Mouse (Mus musculus) heart, adult 2 months (tissue): ENCODE results near the gene Mybpc2. TPM values are rescaled to one million over a fixed set of nuclear protein-coding genes. Genes with fewer than 3 reads are reported as not detected.

ENCODE experiments used
- DNase-seq, 2 experiments: peaks; one replicate each; pipeline ENCODE4 v3.0.0; 2021
- H3K27ac ChIP-seq: fragments of 200-600 bp; 2 replicates; pipeline ENCODE4 v1.8.1; 2022
- H3K27me3 ChIP-seq: fragments of 200-500 bp; 2 replicates; pipeline ENCODE4 v1.6.1; 2012; ENCODE audit warnings: mild to moderate bottlenecking, low read length, inconsistent platforms, mixed read lengths; ENCODE audit not compliant: control insufficient read depth, insufficient read depth
- H3K36me3 ChIP-seq: fragments of 200-500 bp; 2 replicates; pipeline ENCODE4 v1.6.1; 2012; ENCODE audit warnings: low read length, inconsistent platforms; ENCODE audit not compliant: control insufficient read depth, insufficient read depth
- H3K4me1 ChIP-seq: fragments of 200-500 bp; 2 replicates; pipeline ENCODE4 v1.6.1; 2011; ENCODE audit warnings: low read length; ENCODE audit not compliant: control insufficient read depth, insufficient read depth
- H3K4me3 ChIP-seq: fragments of 200-600 bp; 2 replicates; pipeline ENCODE4 v1.8.1; 2022
- H3K79me2 ChIP-seq: fragments of 200-500 bp; replicated peaks from 2 replicates; pipeline ENCODE4 v1.6.1; 2012; ENCODE audit warnings: mild to moderate bottlenecking, inconsistent platforms, low read length, moderate library complexity, mixed read lengths; ENCODE audit not compliant: control insufficient read depth, insufficient read depth
- H3K9ac ChIP-seq: fragments of 200-500 bp; 2 replicates; pipeline ENCODE4 v1.6.1; 2012; ENCODE audit warnings: low read depth, mild to moderate bottlenecking, control low read depth, inconsistent platforms, low read length, mixed read lengths
- CTCF ChIP-seq: fragments of 200-600 bp; IDR thresholded peaks from 2 replicates; pipeline ENCODE4 v1.8.1; 2022; ENCODE audit warnings: antibody characterized with exemption, mild to moderate bottlenecking, moderate library complexity
- EP300 ChIP-seq: fragments of 200-500 bp; IDR thresholded peaks from 2 replicates; pipeline ENCODE4 v1.6.1; 2011; ENCODE audit warnings: low read depth, low read length, control low read depth; ENCODE audit not compliant: insufficient read depth
- POLR2A ChIP-seq: fragments of 200-500 bp; IDR thresholded peaks from 2 replicates; pipeline ENCODE4 v1.6.1; 2011; ENCODE audit warnings: mild to moderate bottlenecking, low read depth, low read length, control low read depth; ENCODE audit not compliant: insufficient read depth
- WGBS: fragments of 180-500 bp; shearing (Covaris S2); methylation state at CpG from one replicate; pipeline ENCODE4 v1.1.7; 2018; 5-methylcytosine and 5-hydroxymethylcytosine counted together
- intact Hi-C: fragments of 180-260 bp; cut with DNase I; formaldehyde crosslinking; loops from one replicate; pipeline ENCODE4 v1.15.1; 2025
- polyA plus RNA-seq: library from polyadenylated mRNA; depleted of rRNA; stranded (reverse); fragments of >200 nt; gene quantifications from 2 replicates; pipeline ENCODE4 v1.2.3, GENCODE M21; 2012
- total RNA-seq, 2 experiments: library from RNA; stranded (reverse); gene quantifications; 2 replicates each; pipeline ENCODE4 v1.2.3; 2021

Mybpc2 gene
- total and polyA plus RNA-seq, 3 experiments: 7.1 to 16.7 (median 13.1) TPM

GRCm38 (mm10) chr7:44535657-44536589, 11.5 kb upstream of the Mybpc2 start:
- DNase-seq: no peak
- no peaks in the 10 kb centered on the region for H3K79me2 ChIP-seq
- H3K9ac ChIP-seq: no peak overlapping the region
- H3K4me3 ChIP-seq: no peak overlapping the region
- intact Hi-C loops: no loop called here
- WGBS: 90% methylated on average over 27 of the region's 27 CpGs
- no peaks in the 10 kb centered on the region for H3K4me1 ChIP-seq
- no peaks in the 10 kb centered on the region for H3K27me3 ChIP-seq
- no peak overlapping the region for H3K27ac ChIP-seq
- TF ChIP-seq CTCF (no peak), POLR2A (no peak), EP300 (no peak)
- H3K36me3 ChIP-seq: no peaks in the 10 kb centered on the region

- 89% methylated on average over 19 of the region's 19 CpGs for WGBS
- Histone ChIP-seq H3K27me3 (no peaks in the 10 kb centered on the region), H3K9ac (no peak overlapping the region), H3K36me3 (no peaks in the 10 kb centered on the region), H3K4me1 (no peaks in the 10 kb centered on the region), H3K4me3 (no peak overlapping the region), H3K27ac (no peak overlapping the region), H3K79me2 (no peaks in the 10 kb centered on the region)
- DNase-seq: no peak
- TF ChIP-seq EP300 (no peak), CTCF (no peak), POLR2A (no peak)
- intact Hi-C loops: no loop called here
Measured at GRCm38 (mm10) chr7:44534656-44535441, 10.4 kb upstream of the Mybpc2 start.

- Histone ChIP-seq H3K4me3 (no peak overlapping the region), H3K79me2 (no peaks in the 10 kb centered on the region), H3K36me3 (no peaks in the 10 kb centered on the region), H3K4me1 (no peaks in the 10 kb centered on the region), H3K9ac (no peak overlapping the region), H3K27ac (no peak overlapping the region), H3K27me3 (no peaks in the 10 kb centered on the region)
- TF ChIP-seq POLR2A (no peak), EP300 (no peak), CTCF (no peak)
- peak in 1 of 2 experiments; percentile 56 for DNase-seq
- intact Hi-C loops: no loop called here
- 85% methylated on average over 13 of the region's 13 CpGs for WGBS
Measured at GRCm38 (mm10) chr7:44534242-44534641, 9.8 kb upstream of the Mybpc2 start.

- H3K36me3 ChIP-seq: no peaks in the 10 kb centered on the region
- H3K4me1 ChIP-seq: no peaks in the 10 kb centered on the region
- no peak for DNase-seq
- intact Hi-C loops: no loop called here
- no peaks in the 10 kb centered on the region for H3K79me2 ChIP-seq
- H3K27ac ChIP-seq: no peak overlapping the region
- TF ChIP-seq CTCF (no peak), EP300 (no peak), POLR2A (no peak)
- no peak overlapping the region for H3K9ac ChIP-seq
- no peaks in the 10 kb centered on the region for H3K27me3 ChIP-seq
- 89% methylated on average over 12 of the region's 12 CpGs for WGBS
- H3K4me3 ChIP-seq: no peak overlapping the region
Measured at GRCm38 (mm10) chr7:44533746-44534045, 9.2 kb upstream of the Mybpc2 start.

GRCm38 (mm10) chr7:44532918-44533745, 8.7 kb upstream of the Mybpc2 start:
- H3K4me1 ChIP-seq: no peaks in the 10 kb centered on the region
- no peaks in the 10 kb centered on the region for H3K36me3 ChIP-seq
- no peaks in the 10 kb centered on the region for H3K27me3 ChIP-seq
- TF ChIP-seq POLR2A (no peak), EP300 (no peak), CTCF (no peak)
- no peak overlapping the region for H3K4me3 ChIP-seq
- WGBS: 90% methylated on average over 29 of the region's 29 CpGs
- intact Hi-C loops: no loop called here
- DNase-seq: no peak
- H3K9ac ChIP-seq: no peak overlapping the region
- H3K27ac ChIP-seq: no peak overlapping the region
- H3K79me2 ChIP-seq: no peaks in the 10 kb centered on the region
